Mouse (Mus musculus): ENCODE data around the gene Pon1. TPM values are rescaled to one million over a fixed set of nuclear protein-coding genes. Genes with fewer than 3 reads are reported as not detected.

Pon1 gene
- polyA plus RNA-seq, 1 experiment from 2014 or later = 1.6 TPM

GRCm38 (mm10) chr6:5156541-5157425, 37.0 kb downstream of the Pon1 start:
- H3K4me1 ChIP-seq = no peaks in the 10 kb centered on the region; the same call in 1 of the 2 replicates
- H3K4me2 ChIP-seq = no peak overlapping the region
- no peaks in the 10 kb centered on the region for H3K9me3 ChIP-seq
- no peak overlapping the region for H3K27ac ChIP-seq
- ATAC-seq (ENCODE audit: insufficient number of reproducible peaks, insufficient read depth, low FRiP score, low TSS enrichment, low read depth) = no peak
- WGBS = 75% methylated on average over 6 of the region's 6 CpGs
- no peak overlapping the region for H3K9ac ChIP-seq
- H3K36me3 ChIP-seq = 0 out of 2 replicates have a peak, but pooled peaks cover 6% of the 10 kb centered on the region
- H3K27me3 ChIP-seq = no peaks in the 10 kb centered on the region
- no peak overlapping the region for H3K4me3 ChIP-seq

GRCm38 (mm10) chr6:5155313-5155927, 38.3 kb downstream of the Pon1 start:
- H3K9ac ChIP-seq = no peak overlapping the region
- no peak overlapping the region for H3K4me2 ChIP-seq
- no peak overlapping the region for H3K4me3 ChIP-seq
- H3K27me3 ChIP-seq = no peaks in the 10 kb centered on the region
- no peak overlapping the region for H3K27ac ChIP-seq
- H3K4me1 ChIP-seq = no peaks in the 10 kb centered on the region; the same call in 1 of the 2 replicates
- no peaks in the 10 kb centered on the region for H3K9me3 ChIP-seq
- H3K36me3 ChIP-seq = 0 out of 2 replicates have a peak, but pooled peaks cover 6% of the 10 kb centered on the region
- no peak for ATAC-seq (ENCODE audit: insufficient number of reproducible peaks, insufficient read depth, low FRiP score, low TSS enrichment, low read depth)
- WGBS = 47% methylated on average over 1 of the region's 1 CpGs

DNA sequence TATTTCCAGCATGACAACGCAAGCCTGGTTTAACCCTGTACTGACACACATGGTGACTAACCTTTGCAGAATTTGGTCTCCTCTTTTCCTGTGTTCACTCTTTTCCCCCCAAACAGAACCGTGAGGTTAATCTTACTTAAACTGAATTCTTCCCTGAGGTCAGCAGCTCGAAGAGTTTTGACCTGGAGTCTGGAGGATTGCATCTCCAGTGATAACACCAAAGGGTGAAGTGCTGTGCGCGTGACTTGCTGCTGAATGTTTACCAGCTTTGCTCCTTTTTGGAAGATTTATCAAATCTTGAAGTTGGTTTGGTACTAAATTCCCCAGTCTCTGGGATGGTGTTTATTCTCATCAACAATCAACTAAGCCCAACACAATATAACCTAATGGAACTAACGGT, 39.0 kb downstream of the Pon1 start:
- Histone ChIP-seq H3K27me3 (no peaks in the 10 kb centered on the region), H3K36me3 (0 out of 2 replicates have a peak, but pooled peaks cover 3% of the 10 kb centered on the region), H3K9me3 (no peaks in the 10 kb centered on the region), H3K4me3 (no peak overlapping the region), H3K4me1 (no peaks in the 10 kb centered on the region; the same call in 1 of the 2 replicates), H3K4me2 (no peak overlapping the region), H3K27ac (no peak overlapping the region), H3K9ac (no peak overlapping the region)
- 85% methylated on average over 6 of the region's 6 CpGs for WGBS
- no peak for ATAC-seq (ENCODE audit: insufficient number of reproducible peaks, insufficient read depth, low FRiP score, low TSS enrichment, low read depth)

GRCm38 (mm10) chr6:5152185-5152584, 41.6 kb downstream of the Pon1 start:
- no peak for ATAC-seq (ENCODE audit: insufficient number of reproducible peaks, insufficient read depth, low FRiP score, low TSS enrichment, low read depth)
- Histone ChIP-seq H3K9me3 (no peaks in the 10 kb centered on the region), H3K36me3 (no peaks in the 10 kb centered on the region), H3K4me3 (no peak overlapping the region), H3K9ac (no peak overlapping the region), H3K27me3 (no peaks in the 10 kb centered on the region), H3K4me2 (no peak overlapping the region), H3K4me1 (peaks cover 8% of the 10 kb centered on the region), H3K27ac (no peak overlapping the region)
- WGBS = 87% methylated on average over 2 of the region's 2 CpGs

DNA sequence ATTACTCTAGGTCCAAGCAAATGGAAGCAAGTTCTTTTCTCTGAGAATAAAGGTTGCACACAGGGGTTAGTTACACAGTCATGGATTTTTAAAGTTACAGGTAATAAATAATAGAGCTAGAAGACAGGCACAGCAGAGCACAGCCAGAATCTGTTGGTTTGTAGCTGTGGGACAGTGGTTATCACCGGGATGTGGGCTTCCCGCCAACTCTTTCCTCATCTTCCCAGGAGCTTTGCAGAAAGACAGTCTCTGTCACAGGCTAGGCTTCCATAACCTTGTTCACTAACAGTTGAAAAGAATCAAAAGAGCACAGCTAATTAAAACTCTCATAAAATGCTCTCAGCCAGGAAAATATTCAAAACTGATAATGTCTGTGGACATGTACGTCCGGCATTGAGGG, 42.6 kb downstream of the Pon1 start:
- 88% methylated on average over 4 of the region's 4 CpGs for WGBS
- H3K36me3 ChIP-seq = no peaks in the 10 kb centered on the region
- no peak for ATAC-seq (ENCODE audit: insufficient number of reproducible peaks, insufficient read depth, low FRiP score, low TSS enrichment, low read depth)
- H3K9ac ChIP-seq = no peak overlapping the region
- no peak overlapping the region for H3K4me2 ChIP-seq
- no peaks in the 10 kb centered on the region for H3K27me3 ChIP-seq
- no peak overlapping the region for H3K4me3 ChIP-seq
- peaks cover 8% of the 10 kb centered on the region for H3K4me1 ChIP-seq
- H3K9me3 ChIP-seq = no peaks in the 10 kb centered on the region
- H3K27ac ChIP-seq = no peak overlapping the region

DNA sequence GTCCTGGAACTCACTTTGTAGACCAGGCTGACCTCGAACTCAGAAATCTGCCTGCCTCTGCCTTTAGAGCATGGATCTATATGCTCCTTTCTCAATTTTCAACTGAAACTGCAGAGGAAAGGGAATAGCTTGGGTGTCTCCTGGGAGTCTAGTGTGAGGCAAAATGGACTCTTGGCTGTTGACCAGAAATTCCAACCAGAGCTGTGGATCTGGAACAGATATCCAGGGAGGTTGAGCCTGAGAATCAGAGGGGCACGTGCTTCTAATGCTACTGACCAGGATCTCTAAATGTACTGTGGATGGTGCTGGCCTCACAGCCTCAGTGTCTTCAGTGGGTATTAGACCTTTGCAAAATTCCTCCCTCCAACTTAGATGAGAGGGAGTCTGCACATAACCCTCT, 43.8 kb downstream of the Pon1 start:
- no peak overlapping the region for H3K4me3 ChIP-seq
- H3K27ac ChIP-seq = no peak overlapping the region
- no peak overlapping the region for H3K4me2 ChIP-seq
- H3K36me3 ChIP-seq = no peaks in the 10 kb centered on the region
- no peak overlapping the region for H3K9ac ChIP-seq
- H3K4me1 ChIP-seq = peaks cover 8% of the 10 kb centered on the region
- WGBS = 87% methylated on average over 2 of the region's 2 CpGs
- ATAC-seq (ENCODE audit: insufficient number of reproducible peaks, insufficient read depth, low FRiP score, low TSS enrichment, low read depth) = no peak
- H3K9me3 ChIP-seq = no peaks in the 10 kb centered on the region
- no peaks in the 10 kb centered on the region for H3K27me3 ChIP-seq

- Histone ChIP-seq H3K27ac (no peak overlapping the region), H3K36me3 (no peaks in the 10 kb centered on the region), H3K27me3 (no peaks in the 10 kb centered on the region), H3K9me3 (no peaks in the 10 kb centered on the region), H3K4me1 (peaks cover 8% of the 10 kb centered on the region), H3K9ac (no peak overlapping the region), H3K4me2 (no peak overlapping the region), H3K4me3 (no peak overlapping the region)
- 71% methylated on average over 13 of the region's 13 CpGs for WGBS
- no peak for ATAC-seq (ENCODE audit: insufficient number of reproducible peaks, insufficient read depth, low FRiP score, low TSS enrichment, low read depth)
These were observed 46.1 kb downstream of the Pon1 start for GRCm38 (mm10) chr6:5147488-5148142.

DNA sequence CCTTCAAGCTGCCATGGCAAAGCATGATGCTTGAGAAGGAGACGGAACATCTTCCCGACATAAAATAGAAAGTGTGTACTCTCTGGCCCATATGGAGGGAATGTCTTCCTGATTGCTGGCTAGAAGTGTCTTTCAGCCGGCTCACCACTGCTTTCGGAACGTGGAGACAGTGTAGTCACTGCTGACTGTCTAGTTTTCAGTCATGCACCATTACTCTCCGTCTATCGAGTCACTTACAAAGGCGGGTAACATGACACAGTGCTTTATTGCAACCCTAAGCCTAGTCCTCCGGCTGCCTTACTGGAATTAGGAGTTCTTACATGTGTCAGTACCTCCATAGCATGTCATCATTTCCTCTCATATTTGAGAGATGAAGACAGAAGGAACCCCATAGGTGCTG, 54.1 kb downstream of the Pon1 start:
- 78% methylated on average over 9 of the region's 9 CpGs for WGBS
- no peaks in the 10 kb centered on the region for H3K9me3 ChIP-seq
- H3K4me3 ChIP-seq = no peak overlapping the region
- H3K9ac ChIP-seq = no peak overlapping the region
- H3K27ac ChIP-seq = no peak overlapping the region
- ATAC-seq (ENCODE audit: insufficient number of reproducible peaks, insufficient read depth, low FRiP score, low TSS enrichment, low read depth) = no peak
- H3K4me1 ChIP-seq = no peaks in the 10 kb centered on the region
- H3K27me3 ChIP-seq = no peaks in the 10 kb centered on the region
- H3K4me2 ChIP-seq = no peak overlapping the region
- no peaks in the 10 kb centered on the region for H3K36me3 ChIP-seq

DNA sequence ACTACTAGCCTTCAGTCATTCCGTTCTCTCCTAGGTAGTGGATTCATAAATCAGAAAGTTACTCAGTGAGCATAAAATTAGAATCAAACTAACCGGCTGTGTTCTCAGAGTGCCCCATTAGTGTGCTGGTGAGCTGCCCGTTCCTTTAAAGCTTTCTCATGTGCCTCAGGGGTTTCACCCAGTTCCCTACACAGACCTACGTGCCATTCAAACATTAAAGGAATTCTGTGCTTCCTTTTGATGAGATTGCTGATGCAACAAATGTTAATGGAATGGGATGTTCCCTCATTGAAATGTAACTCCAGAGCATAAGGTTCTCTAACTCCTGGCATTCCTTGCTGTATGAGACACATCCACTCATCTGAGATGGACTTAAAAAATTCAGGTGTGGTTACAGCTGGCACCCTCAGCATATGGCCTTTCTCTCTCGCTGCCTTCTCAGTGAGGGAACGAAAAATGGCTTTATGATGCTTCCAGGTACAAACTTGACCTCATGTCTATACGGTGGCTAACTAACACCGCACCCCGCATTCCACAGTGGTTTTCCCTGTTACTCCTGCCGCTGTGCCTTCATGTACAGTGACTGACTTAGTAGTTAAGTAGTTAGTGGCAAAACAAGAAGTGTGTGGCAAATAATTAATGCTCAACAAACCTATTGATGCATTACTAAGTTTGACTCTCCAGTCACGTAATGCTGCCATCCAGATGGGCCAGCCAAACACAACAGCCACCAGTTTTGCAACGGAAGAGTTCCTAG, 54.7 kb downstream of the Pon1 start:
- Histone ChIP-seq H3K4me1 (no peaks in the 10 kb centered on the region), H3K4me2 (no peak overlapping the region), H3K4me3 (no peak overlapping the region), H3K9me3 (no peaks in the 10 kb centered on the region), H3K27me3 (no peaks in the 10 kb centered on the region), H3K27ac (no peak overlapping the region), H3K36me3 (no peaks in the 10 kb centered on the region), H3K9ac (no peak overlapping the region)
- ATAC-seq (ENCODE audit: insufficient number of reproducible peaks, insufficient read depth, low FRiP score, low TSS enrichment, low read depth) = no peak
- 75% methylated on average over 12 of the region's 12 CpGs for WGBS

GRCm38 (mm10) chr6:5136046-5136445, 57.7 kb downstream of the Pon1 start:
- ATAC-seq (ENCODE audit: insufficient number of reproducible peaks, insufficient read depth, low FRiP score, low TSS enrichment, low read depth) = no peak
- H3K27ac ChIP-seq = no peak overlapping the region

GRCm38 (mm10) chr6:5134986-5135385, 58.8 kb downstream of the Pon1 start:
- Histone ChIP-seq H3K36me3 (no peaks in the 10 kb centered on the region), H3K4me3 (no peak overlapping the region), H3K4me1 (no peaks in the 10 kb centered on the region), H3K27me3 (no peaks in the 10 kb centered on the region), H3K4me2 (no peak overlapping the region), H3K27ac (no peak overlapping the region), H3K9ac (no peak overlapping the region), H3K9me3 (no peaks in the 10 kb centered on the region)
- no peak for ATAC-seq (ENCODE audit: insufficient number of reproducible peaks, insufficient read depth, low FRiP score, low TSS enrichment, low read depth)
- WGBS = 78% methylated on average over 6 of the region's 6 CpGs

More at GRCm38 (mm10) chr6:5136046-5136445, 57.7 kb downstream of the Pon1 start:
- H3K9ac ChIP-seq = no peak overlapping the region
- H3K4me3 ChIP-seq = no peak overlapping the region
- H3K27me3 ChIP-seq = no peaks in the 10 kb centered on the region
- no peak overlapping the region for H3K4me2 ChIP-seq
- H3K36me3 ChIP-seq = no peaks in the 10 kb centered on the region
- WGBS = 72% methylated on average over 6 of the region's 6 CpGs
- no peaks in the 10 kb centered on the region for H3K9me3 ChIP-seq
- no peaks in the 10 kb centered on the region for H3K4me1 ChIP-seq
